Mouse (Mus musculus): ENCODE data around the gene Hmox2. TPM values are rescaled to one million over a fixed set of nuclear protein-coding genes. Genes with fewer than 3 reads are reported as not detected.

Gene Hmox2
- polyA plus RNA-seq, 2 experiments = 63.1 to 96.6 TPM

DNA sequence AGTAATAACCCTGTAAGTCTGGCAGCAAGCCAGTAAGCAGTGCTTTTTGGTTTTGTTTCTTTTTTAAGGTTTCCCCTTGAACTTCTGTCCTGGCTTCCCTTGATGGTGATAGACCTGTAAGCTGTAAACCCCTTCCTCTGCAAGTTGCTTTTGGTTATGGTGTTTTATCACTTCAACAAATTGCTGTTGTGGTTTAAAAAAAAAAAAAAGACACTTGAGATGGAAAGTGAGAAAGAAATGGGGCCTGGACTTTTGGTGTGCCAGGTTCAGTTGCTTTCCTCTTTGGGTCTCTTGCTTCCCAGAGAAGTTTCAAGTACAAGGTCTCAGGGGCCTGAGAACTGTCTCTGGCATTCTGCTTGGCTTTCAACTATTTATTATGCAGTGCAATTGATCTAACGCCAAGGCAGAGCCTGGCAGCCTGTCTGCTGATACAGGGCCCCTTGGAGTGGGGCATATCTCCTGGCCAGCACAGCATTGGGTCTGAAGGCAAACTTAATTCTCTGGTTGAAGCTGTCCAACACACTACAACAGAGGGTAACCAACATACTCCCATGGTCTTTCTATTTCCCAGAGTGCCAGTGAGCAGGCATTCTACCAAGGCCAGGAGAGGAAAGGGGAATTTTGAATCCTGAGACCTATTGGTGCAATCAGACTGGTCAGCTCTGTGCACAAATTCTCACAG lies 47.3 kb downstream of the Hmox2 start:
- DNase-seq (ENCODE audit: low spot score) (peak; percentile 22), ATAC-seq (ENCODE audit: low FRiP score, low read depth) (no peak)
- H3K4me1 ChIP-seq (ENCODE audit: control insufficient read depth, insufficient read depth, low read length) = 0 out of 2 replicates have a peak, but pooled peaks cover 3% of the 10 kb centered on the region
- H3K27me3 ChIP-seq (ENCODE audit: control insufficient read depth, insufficient read depth, low read length) = no peaks in the 10 kb centered on the region
- H3K27ac ChIP-seq (replicated peaks; ENCODE audit: low read depth, low read length) = peak overlapping the region; percentile 19; the same call in 1 of the 2 replicates
- H3K9me3 ChIP-seq (ENCODE audit: control insufficient read depth, low read length) = no peaks in the 10 kb centered on the region
- H3K9ac ChIP-seq (ENCODE audit: low read depth, low read length, severe bottlenecking) = no peak overlapping the region
- H3K4me2 ChIP-seq (replicated peaks; ENCODE audit: low read depth, low read length, severe bottlenecking) = no peak overlapping the region
- 60% methylated on average over 1 of the region's 1 CpGs for WGBS
- H3K36me3 ChIP-seq (ENCODE audit: control insufficient read depth, insufficient read depth, low read length) = peaks cover 36% of the 10 kb centered on the region
- H3K4me3 ChIP-seq (replicated peaks; ENCODE audit: low read length) = no peak overlapping the region
- no peak for TF ChIP-seq POLR2A (IDR thresholded peaks at IDR 0.05; ENCODE audit: borderline replicate concordance, extremely low read depth, insufficient read depth, insufficient read length)

DNA sequence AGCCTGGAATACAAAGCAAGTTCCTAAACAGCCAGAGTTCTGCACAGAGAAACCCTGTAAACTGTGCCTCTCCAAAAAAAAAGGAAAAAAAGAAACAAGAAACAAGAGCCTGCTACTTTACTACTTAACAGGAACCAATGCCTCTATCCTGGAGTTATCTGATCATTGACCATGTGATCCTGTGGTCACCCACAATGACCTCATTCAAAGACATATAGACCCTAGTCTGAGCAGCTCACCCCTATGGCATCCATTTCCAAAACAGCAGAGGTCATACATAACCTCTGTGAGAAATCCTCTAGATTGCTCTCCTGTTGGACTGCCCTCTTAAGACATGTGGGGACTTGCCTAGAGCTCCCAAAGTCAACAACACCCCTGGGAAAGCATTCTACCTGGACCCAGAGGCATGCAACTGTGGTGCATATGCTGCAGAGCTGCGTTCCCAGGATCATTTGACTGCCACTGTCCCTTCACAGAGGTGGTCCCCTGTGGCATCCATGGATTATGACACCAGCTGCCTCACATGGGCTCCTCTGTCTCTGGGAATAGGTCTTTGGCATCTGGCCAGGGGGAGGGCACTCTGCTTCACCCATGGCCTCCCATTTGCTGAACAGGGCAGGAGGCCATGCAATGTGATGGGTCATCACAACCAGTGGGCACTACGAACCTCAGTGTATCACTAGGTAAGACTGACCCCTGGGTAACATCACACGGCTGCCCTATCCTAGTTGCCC lies 51.2 kb downstream of the Hmox2 start:
- Histone ChIP-seq H3K4me2 (replicated peaks; ENCODE audit: low read depth, low read length, severe bottlenecking) (no peak overlapping the region), H3K27me3 (ENCODE audit: control insufficient read depth, insufficient read depth, low read length) (no peaks in the 10 kb centered on the region), H3K9ac (ENCODE audit: low read depth, low read length, severe bottlenecking) (no peak overlapping the region), H3K9me3 (ENCODE audit: control insufficient read depth, low read length) (no peaks in the 10 kb centered on the region), H3K4me1 (ENCODE audit: control insufficient read depth, insufficient read depth, low read length) (0 out of 2 replicates have a peak, but pooled peaks cover 3% of the 10 kb centered on the region), H3K4me3 (replicated peaks; ENCODE audit: low read length) (no peak overlapping the region), H3K27ac (replicated peaks; ENCODE audit: low read depth, low read length) (no peak overlapping the region), H3K36me3 (ENCODE audit: control insufficient read depth, insufficient read depth, low read length) (peaks cover 15% of the 10 kb centered on the region)
- DNase-seq (ENCODE audit: low spot score) (no peak), ATAC-seq (ENCODE audit: low FRiP score, low read depth) (no peak)
- WGBS = 87% methylated on average over 3 of the region's 3 CpGs
- TF ChIP-seq POLR2A (IDR thresholded peaks at IDR 0.05; ENCODE audit: borderline replicate concordance, extremely low read depth, insufficient read depth, insufficient read length) = no peak

DNA sequence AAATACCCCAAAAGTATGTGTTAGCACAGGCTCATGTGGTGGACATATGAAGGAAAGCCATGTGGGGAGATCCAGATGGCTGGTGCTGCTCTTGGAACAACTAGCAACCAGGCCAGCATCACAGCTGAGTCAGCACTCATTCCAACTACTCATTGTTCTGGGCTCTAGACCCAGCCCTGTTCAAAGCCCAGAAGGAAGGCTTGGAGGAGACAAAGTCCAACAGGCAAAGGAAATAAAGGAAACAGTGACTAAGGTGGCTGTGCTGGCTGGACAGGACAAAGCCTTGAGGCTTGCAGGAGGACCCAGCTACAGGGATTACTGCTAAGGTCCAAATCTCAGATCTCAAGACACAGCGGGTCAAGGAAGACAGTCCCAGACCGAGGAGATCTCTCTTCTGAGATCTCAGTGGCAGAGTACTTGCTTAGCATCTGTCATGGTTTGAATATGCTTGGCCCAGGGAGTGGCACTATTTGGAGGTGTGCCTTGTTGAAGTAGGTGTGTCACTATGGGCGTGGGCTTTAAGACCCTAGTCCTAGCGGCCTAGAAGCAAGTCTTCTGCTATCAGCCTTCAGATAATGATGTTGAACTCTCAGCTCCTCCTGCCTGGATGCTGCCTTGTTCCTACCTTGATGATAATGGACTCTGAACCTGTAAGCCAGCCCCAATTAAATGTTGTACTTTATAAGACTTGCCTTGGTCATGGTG lies 51.9 kb downstream of the Hmox2 start:
- no peaks in the 10 kb centered on the region for H3K27me3 ChIP-seq (ENCODE audit: control insufficient read depth, insufficient read depth, low read length)
- H3K4me2 ChIP-seq (replicated peaks; ENCODE audit: low read depth, low read length, severe bottlenecking) = no peak overlapping the region
- ATAC-seq (ENCODE audit: low FRiP score, low read depth) (no peak), DNase-seq (ENCODE audit: low spot score) (no peak)
- 87% methylated on average over 4 of the region's 4 CpGs for WGBS
- no peak overlapping the region for H3K27ac ChIP-seq (replicated peaks; ENCODE audit: low read depth, low read length)
- H3K36me3 ChIP-seq (ENCODE audit: control insufficient read depth, insufficient read depth, low read length) = peaks cover 15% of the 10 kb centered on the region
- no peaks in the 10 kb centered on the region for H3K9me3 ChIP-seq (ENCODE audit: control insufficient read depth, low read length)
- TF ChIP-seq POLR2A (IDR thresholded peaks at IDR 0.05; ENCODE audit: borderline replicate concordance, extremely low read depth, insufficient read depth, insufficient read length) = no peak
- no peak overlapping the region for H3K4me3 ChIP-seq (replicated peaks; ENCODE audit: low read length)
- 0 out of 2 replicates have a peak, but pooled peaks cover 3% of the 10 kb centered on the region for H3K4me1 ChIP-seq (ENCODE audit: control insufficient read depth, insufficient read depth, low read length)
- no peak overlapping the region for H3K9ac ChIP-seq (ENCODE audit: low read depth, low read length, severe bottlenecking)

DNA sequence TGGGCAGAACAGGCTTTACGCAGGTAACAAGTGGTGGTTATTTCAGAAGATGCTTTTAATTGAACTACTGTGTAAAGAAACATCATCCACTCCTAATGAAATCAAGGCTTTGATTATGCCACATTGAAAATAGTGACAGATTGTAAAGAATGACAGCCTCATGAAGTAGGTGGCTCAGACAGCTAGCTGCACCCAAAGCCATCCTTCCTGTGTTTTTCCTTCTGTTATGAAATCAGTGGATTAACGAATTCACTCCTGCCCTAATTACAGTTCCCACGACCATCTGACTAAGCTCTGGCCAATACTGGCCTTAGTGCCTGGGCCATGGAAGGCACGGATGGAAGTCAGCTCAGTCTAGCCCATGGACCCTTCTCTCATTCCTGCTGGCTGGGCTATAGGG lies 52.8 kb downstream of the Hmox2 start:
- TF ChIP-seq POLR2A (IDR thresholded peaks at IDR 0.05; ENCODE audit: borderline replicate concordance, extremely low read depth, insufficient read depth, insufficient read length) = no peak
- WGBS = 93% methylated on average over 4 of the region's 4 CpGs

DNA sequence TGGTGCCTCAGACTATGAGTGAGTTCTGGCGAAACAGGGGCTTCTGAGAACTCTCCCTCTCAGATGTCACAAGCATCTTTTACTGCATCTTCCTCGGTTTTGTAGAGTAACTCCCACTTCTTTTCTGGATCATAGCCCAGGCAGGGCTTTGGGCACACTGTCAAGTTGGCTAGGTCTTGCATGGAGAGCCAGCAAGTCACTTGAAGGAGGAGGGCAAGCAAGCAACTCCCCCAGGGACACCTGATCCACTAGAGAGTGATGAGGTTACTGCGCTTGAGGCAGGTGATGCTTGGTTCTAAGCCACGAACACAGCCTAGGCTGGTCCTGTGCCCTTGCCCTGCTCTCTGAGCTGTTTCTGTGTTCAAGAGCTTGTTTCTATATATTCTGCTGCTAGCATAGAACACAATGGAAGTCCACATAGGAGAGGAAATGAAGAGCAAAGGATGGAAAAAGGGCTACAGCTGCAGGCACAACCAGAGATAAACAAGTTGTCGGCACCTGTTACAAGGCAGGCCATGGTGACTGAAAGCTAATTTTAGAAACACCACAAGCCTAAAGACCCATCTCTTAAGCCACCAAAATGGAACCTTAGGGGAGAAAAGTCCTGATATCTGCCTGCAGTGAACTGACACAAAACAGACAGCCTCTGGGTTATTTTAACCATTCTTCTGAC lies 55.5 kb downstream of the Hmox2 start:
- Histone ChIP-seq H3K9ac (ENCODE audit: low read depth, low read length, severe bottlenecking) (no peak overlapping the region), H3K4me1 (ENCODE audit: control insufficient read depth, insufficient read depth, low read length) (peaks cover 7% of the 10 kb centered on the region; the same call in 1 of the 2 replicates), H3K27ac (replicated peaks; ENCODE audit: low read depth, low read length) (no peak overlapping the region), H3K27me3 (ENCODE audit: control insufficient read depth, insufficient read depth, low read length) (no peaks in the 10 kb centered on the region), H3K9me3 (ENCODE audit: control insufficient read depth, low read length) (no peaks in the 10 kb centered on the region), H3K4me2 (replicated peaks; ENCODE audit: low read depth, low read length, severe bottlenecking) (no peak overlapping the region), H3K4me3 (replicated peaks; ENCODE audit: low read length) (no peak overlapping the region), H3K36me3 (ENCODE audit: control insufficient read depth, insufficient read depth, low read length) (peaks cover 22% of the 10 kb centered on the region)
- ATAC-seq (ENCODE audit: low FRiP score, low read depth) = 0 out of 2 replicates have a peak, but pooled peaks have one; percentile 7
- 74% methylated on average over 5 of the region's 5 CpGs for WGBS
- TF ChIP-seq POLR2A (IDR thresholded peaks at IDR 0.05; ENCODE audit: borderline replicate concordance, extremely low read depth, insufficient read depth, insufficient read length) = no peak
- DNase-seq (ENCODE audit: low spot score) = peak; percentile 49

More for the DNA sequence above, 52.8 kb downstream of the Hmox2 start:
- no peak overlapping the region for H3K4me2 ChIP-seq (replicated peaks; ENCODE audit: low read depth, low read length, severe bottlenecking)
- H3K27me3 ChIP-seq (ENCODE audit: control insufficient read depth, insufficient read depth, low read length) = no peaks in the 10 kb centered on the region
- ATAC-seq (ENCODE audit: low FRiP score, low read depth) (no peak), DNase-seq (ENCODE audit: low spot score) (no peak)
- no peak overlapping the region for H3K9ac ChIP-seq (ENCODE audit: low read depth, low read length, severe bottlenecking)
- H3K4me1 ChIP-seq (ENCODE audit: control insufficient read depth, insufficient read depth, low read length) = 0 out of 2 replicates have a peak, but pooled peaks cover 3% of the 10 kb centered on the region
- H3K4me3 ChIP-seq (replicated peaks; ENCODE audit: low read length) = no peak overlapping the region
- H3K9me3 ChIP-seq (ENCODE audit: control insufficient read depth, low read length) = no peaks in the 10 kb centered on the region
- H3K27ac ChIP-seq (replicated peaks; ENCODE audit: low read depth, low read length) = no peak overlapping the region
- peaks cover 21% of the 10 kb centered on the region for H3K36me3 ChIP-seq (ENCODE audit: control insufficient read depth, insufficient read depth, low read length)
